Mouse (Mus musculus): ENCODE data around the gene Nom1. TPM values are rescaled to one million over a fixed set of nuclear protein-coding genes. Genes with fewer than 3 reads are reported as not detected.

Gene Nom1
- polyA plus RNA-seq, 1 experiment from 2014 or later = 15.5 TPM

DNA sequence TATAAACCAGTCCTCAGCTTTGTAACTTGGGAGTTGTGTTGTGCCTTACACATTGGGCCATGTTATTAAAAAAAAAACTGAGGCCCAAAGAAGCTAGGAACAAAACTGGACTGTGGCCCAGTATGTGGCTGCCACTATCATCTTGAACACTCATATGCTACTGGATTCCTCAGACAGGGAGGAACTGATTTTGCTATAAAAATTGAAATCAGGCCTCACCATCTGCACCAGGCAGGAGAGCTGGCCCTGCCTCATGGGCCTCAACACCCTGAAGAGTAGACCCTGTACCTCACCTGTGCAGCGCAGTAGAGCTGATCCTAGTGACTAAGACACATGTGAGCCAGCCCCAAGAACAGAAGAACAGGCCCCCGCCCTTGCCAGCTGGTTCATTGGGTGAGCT is 10.8 kb downstream of the Nom1 start:
- WGBS = 85% methylated on average over 2 of the region's 2 CpGs
- no peaks in the 10 kb centered on the region for H3K27me3 ChIP-seq (replicated peaks)
- peaks cover 96% of the 10 kb centered on the region for H3K36me3 ChIP-seq
- H3K4me1 ChIP-seq = no peaks in the 10 kb centered on the region
- H3K27ac ChIP-seq (replicated peaks) = no peak overlapping the region
- H3K4me3 ChIP-seq = no peak overlapping the region
- no peak overlapping the region for H3K9ac ChIP-seq
- no peak for ATAC-seq (ENCODE audit: extremely low read depth, insufficient number of reproducible peaks, low FRiP score, low TSS enrichment)
- no peaks in the 10 kb centered on the region for H3K9me3 ChIP-seq
- no peak overlapping the region for H3K4me2 ChIP-seq

DNA sequence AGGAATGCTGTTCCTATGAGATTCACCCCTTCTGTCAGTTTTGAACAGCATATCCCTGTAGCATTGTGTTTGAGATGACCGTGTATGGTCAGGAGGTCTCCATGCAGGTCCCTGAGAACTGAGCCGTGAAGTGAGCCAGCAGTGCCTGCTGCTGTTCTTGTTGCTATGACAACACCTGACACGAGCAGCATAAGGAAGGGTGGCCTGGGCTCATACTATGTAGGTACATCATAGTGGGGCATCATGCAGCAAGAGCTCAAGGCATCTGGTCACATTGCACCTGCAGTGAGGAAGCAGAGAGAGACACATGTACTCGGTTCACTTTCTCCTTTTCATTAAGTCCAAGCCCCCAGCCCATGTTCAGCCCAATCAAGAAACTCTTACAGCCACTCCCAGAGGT is 17.9 kb downstream of the Nom1 start:
- no peak for ATAC-seq (ENCODE audit: extremely low read depth, insufficient number of reproducible peaks, low FRiP score, low TSS enrichment)
- Histone ChIP-seq H3K4me1 (peaks cover 2% of the 10 kb centered on the region; the same call in 1 of the 2 replicates), H3K27ac (replicated peaks) (no peak overlapping the region), H3K4me2 (no peak overlapping the region), H3K36me3 (peaks cover 81% of the 10 kb centered on the region), H3K9me3 (no peaks in the 10 kb centered on the region), H3K9ac (no peak overlapping the region), H3K4me3 (no peak overlapping the region), H3K27me3 (replicated peaks) (no peaks in the 10 kb centered on the region)
- WGBS = 79% methylated on average over 4 of the region's 4 CpGs

DNA sequence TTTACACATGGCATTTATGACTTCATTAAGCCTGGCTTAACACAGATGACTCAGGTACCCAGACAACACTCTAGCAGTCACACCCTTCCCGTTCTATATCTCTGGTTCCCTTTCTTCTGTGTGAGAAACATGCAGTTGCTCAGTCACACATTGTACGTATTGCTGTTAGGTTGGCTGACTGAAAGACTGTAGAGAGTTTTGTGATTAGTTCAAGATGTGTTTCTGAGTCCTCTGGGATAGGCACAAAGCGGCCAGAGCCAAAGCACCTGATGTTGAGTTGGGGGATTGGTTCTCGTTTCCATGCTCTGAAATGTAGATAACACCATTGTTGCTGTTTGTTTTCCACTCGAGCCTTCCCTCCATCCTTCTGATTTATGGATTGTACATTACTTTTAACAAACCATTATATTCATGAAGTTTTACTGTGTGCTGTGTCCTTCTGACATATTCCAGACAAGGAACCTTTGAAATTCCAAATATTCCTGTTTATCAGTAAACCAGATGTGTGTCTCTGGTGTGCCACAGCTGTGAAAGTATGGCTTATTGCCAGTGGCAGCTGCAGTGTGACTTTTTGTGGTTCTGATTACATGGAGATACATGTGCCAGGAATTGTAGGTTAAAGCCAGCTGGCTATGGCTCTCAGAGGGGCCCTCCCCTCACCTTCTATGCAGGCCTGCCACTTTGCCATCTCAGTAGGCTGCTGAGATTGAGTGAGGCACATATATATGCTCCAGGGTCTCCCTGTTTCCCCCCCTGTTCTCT is 22.6 kb downstream of the Nom1 start:
- ATAC-seq (ENCODE audit: extremely low read depth, insufficient number of reproducible peaks, low FRiP score, low TSS enrichment) = no peak
- WGBS = 61% methylated on average over 5 of the region's 5 CpGs
- peaks cover 52% of the 10 kb centered on the region for H3K36me3 ChIP-seq

DNA sequence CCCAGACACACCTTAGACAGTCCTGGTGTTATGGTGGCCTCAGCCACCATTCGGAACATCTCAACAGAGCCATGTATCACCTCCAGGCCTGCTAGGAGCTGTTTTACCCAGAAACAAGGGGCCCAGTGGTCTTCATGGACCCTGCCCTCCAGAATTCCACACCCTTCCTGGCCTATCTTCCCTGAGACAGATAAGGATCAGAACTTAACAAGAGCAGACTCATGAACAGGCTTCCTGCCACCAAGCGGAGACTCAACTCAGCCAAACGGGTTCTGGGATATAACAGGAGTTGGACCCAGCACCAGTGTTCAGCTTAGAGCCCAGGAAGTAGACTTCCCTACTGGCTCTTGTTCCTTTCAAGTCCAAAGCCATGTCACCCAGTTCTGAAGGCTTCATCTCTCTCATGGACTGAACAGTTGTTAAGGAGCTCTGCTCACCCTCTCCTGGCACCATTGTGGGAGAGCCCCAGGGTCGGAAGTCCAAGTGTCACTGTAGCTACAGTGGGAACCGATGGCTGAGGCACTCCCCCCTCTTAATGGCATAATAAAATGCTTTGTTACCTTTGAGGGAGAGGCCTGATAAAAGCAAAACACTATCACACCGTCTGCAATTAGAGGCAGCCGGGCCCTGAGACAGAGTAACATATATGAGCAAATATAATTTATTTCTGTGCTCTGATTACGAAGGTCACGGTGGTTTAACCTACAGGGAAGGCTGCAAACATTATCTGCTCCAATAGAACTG is 28.7 kb downstream of the Nom1 start:
- WGBS = 59% methylated on average over 9 of the region's 9 CpGs
- Histone ChIP-seq H3K9me3 (no peaks in the 10 kb centered on the region), H3K4me1 (peaks cover 6% of the 10 kb centered on the region), H3K4me2 (no peak overlapping the region), H3K36me3 (peaks cover 12% of the 10 kb centered on the region), H3K27ac (replicated peaks) (no peak overlapping the region), H3K27me3 (replicated peaks) (peaks cover 39% of the 10 kb centered on the region), H3K9ac (no peak overlapping the region), H3K4me3 (no peak overlapping the region)
- no peak for ATAC-seq (ENCODE audit: extremely low read depth, insufficient number of reproducible peaks, low FRiP score, low TSS enrichment)

More for the DNA sequence above, 22.6 kb downstream of the Nom1 start:
- Histone ChIP-seq H3K9ac (no peak overlapping the region), H3K9me3 (no peaks in the 10 kb centered on the region), H3K4me3 (no peak overlapping the region), H3K4me1 (peaks cover 3% of the 10 kb centered on the region; the same call in 1 of the 2 replicates), H3K27ac (replicated peaks) (no peak overlapping the region), H3K4me2 (no peak overlapping the region), H3K27me3 (replicated peaks) (no peaks in the 10 kb centered on the region)

DNA sequence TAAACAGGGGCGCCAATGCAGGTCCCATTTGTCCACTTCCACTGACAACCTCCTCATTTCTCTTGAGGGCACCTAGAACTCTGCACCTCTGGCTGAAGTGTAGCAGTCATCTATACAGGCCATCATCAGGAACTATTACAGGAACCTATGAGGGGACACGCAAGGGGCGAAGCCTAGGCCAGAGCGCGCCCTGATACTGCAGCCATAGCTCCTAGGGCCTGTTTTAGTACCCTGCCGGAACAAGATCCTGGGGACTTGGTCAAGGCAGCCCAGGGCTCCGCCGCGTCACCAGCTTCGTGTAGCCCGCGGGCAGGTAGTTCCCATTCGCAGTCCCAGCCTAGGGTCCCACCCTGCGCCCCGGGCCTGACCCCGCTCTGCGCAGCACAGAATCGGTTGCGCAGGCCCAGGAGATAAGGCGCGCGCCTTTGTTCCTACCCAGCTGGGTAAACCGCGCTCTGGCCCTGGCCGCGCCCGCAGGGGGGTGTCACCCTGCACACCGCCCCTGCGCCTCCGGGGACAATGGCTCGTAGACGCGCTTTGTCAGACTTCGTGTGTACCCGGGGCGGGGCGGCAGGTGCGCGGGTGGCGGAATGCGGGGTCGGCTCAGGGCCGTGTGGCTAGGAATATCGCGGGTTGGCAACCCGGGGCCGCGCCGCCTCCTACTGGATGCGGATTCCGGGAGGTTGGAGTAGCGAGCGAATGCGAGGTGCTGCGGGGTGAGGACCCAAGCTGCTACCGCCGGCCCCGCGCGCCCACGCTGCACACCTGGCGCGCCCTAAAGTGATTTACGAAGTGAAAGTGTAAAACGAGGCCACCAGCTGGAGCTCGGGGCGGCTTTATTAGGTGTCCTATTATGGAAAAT is 33.3 kb downstream of the Nom1 start:
- WGBS = 3% methylated on average over 67 of the region's 67 CpGs
- H3K4me3 ChIP-seq = peak overlapping the region; percentile 57
- H3K9ac ChIP-seq = peak overlapping the region; percentile 58
- no peak for ATAC-seq (ENCODE audit: extremely low read depth, insufficient number of reproducible peaks, low FRiP score, low TSS enrichment)
- H3K27me3 ChIP-seq (replicated peaks) = peaks cover 85% of the 10 kb centered on the region
- H3K9me3 ChIP-seq = no peaks in the 10 kb centered on the region
- peaks cover 10% of the 10 kb centered on the region for H3K4me1 ChIP-seq
- H3K27ac ChIP-seq (replicated peaks) = no peak overlapping the region
- H3K36me3 ChIP-seq = no peaks in the 10 kb centered on the region
- H3K4me2 ChIP-seq = peak overlapping the region; percentile 85

DNA sequence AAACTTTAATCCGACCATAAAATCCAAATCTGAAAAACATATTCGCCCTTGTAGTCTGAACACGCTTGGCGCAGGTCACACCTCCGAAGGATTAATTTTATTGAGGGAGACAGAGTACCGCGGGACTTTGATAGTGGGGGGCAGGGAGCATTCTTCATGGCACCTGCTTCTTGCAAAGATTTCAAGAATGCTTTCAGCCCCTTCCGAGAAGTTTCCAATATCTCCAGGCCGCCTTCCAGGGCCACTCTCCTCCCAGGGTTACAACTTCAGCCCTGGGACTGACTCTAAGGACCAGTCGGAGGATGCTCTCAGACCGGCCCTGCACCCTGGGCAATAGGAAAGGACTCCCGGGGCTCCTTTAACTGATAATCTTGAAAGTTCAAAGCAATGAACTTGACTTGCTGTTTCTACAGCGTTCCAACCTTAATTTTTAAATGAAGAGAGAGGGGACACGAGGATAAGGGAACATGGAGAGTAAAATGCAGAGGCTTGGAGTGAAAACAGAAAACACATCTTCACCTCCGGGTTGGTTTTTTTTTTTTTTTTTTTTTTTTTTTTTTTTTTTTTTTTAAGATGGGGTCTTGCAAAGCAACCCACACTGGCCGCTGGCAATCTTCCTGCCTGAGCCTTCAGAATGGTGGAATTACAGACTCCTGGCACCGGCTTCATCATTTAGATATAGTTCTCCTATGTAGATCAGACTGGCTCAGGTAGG is 34.0 kb downstream of the Nom1 start:
- 1% methylated on average over 17 of the region's 17 CpGs for WGBS
- H3K36me3 ChIP-seq = no peaks in the 10 kb centered on the region
- no peaks in the 10 kb centered on the region for H3K9me3 ChIP-seq
- H3K9ac ChIP-seq = peak overlapping the region; percentile 58; the same call in 1 of the 2 replicates
- H3K4me3 ChIP-seq = peak overlapping the region; percentile 57
- H3K4me2 ChIP-seq = peak overlapping the region; percentile 85
- ATAC-seq (ENCODE audit: extremely low read depth, insufficient number of reproducible peaks, low FRiP score, low TSS enrichment) = no peak
- H3K4me1 ChIP-seq = peaks cover 10% of the 10 kb centered on the region
- peaks cover 86% of the 10 kb centered on the region for H3K27me3 ChIP-seq (replicated peaks)
- no peak overlapping the region for H3K27ac ChIP-seq (replicated peaks)

DNA sequence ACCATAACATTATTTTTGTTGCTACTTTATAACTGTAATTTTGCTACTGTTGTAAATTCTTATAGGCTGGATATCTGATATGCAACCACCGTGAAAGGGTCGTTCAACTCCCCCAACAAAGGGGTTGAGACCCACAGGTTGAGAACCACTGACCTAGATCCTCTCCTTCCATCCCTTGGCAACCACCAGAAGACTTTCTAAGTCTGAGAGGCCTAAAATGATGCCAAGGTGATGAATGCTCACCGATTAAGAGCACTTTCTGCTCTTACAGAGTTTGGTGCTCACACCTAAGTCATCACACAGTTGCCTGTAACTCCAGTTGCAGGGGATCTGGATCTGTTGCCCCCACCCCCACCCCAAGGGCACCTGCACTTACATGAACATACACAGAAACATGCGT is 35.0 kb downstream of the Nom1 start:
- WGBS = 15% methylated on average over 4 of the region's 4 CpGs
- Histone ChIP-seq H3K27ac (replicated peaks) (no peak overlapping the region), H3K9ac (no peak overlapping the region), H3K27me3 (replicated peaks) (peaks cover 94% of the 10 kb centered on the region), H3K4me2 (no peak overlapping the region), H3K4me3 (no peak overlapping the region), H3K9me3 (no peaks in the 10 kb centered on the region), H3K4me1 (peaks cover 10% of the 10 kb centered on the region), H3K36me3 (no peaks in the 10 kb centered on the region)
- no peak for ATAC-seq (ENCODE audit: extremely low read depth, insufficient number of reproducible peaks, low FRiP score, low TSS enrichment)

DNA sequence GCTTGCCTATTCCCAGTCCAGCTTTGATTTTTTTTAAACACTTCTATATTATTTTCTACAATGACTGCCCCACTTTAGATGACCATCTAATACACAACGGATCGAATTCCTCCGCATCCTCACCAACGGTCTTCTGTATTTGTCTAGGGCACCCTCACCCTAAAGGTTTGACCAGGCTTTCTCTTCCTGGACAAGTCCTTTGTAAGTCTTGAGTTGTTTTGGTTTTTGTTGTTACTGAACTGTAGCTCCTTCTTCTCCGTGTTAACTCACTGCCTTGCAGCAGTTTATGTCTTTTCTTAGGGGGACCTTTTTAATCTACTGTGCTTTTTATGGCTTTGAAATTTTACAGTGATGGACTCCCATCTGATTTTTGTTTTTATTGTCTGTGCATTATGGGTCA is 35.8 kb downstream of the Nom1 start:
- Histone ChIP-seq H3K9me3 (no peaks in the 10 kb centered on the region), H3K4me2 (no peak overlapping the region), H3K9ac (no peak overlapping the region), H3K27ac (replicated peaks) (no peak overlapping the region), H3K4me3 (no peak overlapping the region), H3K27me3 (replicated peaks) (peaks cover 100% of the 10 kb centered on the region), H3K36me3 (no peaks in the 10 kb centered on the region), H3K4me1 (peaks cover 10% of the 10 kb centered on the region)
- 13% methylated on average over 5 of the region's 5 CpGs for WGBS
- no peak for ATAC-seq (ENCODE audit: extremely low read depth, insufficient number of reproducible peaks, low FRiP score, low TSS enrichment)

DNA sequence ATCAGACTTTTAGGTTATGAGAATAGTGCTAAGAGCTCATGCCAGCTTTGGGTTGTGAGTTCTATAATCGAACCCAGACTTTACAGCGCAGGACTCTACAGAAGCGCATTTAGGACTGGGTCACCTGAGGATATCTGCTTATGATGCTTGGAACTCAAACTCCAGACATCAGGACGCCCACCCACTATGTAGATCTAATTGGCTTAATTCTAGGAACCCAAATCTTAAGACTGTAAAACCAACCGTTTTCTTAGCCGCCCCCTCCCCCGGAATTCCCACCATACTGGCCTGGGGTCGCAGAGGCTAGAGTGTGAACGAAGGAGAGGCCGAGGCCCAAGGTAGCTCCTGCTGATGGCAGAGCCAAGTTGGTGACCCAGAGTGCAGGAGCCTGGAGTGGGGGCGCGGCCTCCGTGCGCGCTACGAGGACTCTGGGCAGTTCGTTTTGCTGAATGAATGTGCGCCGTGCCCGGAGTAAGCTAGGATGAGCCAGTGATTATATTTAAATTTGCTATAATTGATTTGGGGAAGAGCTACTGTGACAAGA is 36.5 kb downstream of the Nom1 start:
- Histone ChIP-seq H3K4me2 (no peak overlapping the region), H3K9me3 (no peaks in the 10 kb centered on the region), H3K4me3 (no peak overlapping the region), H3K36me3 (no peaks in the 10 kb centered on the region), H3K9ac (no peak overlapping the region), H3K27ac (replicated peaks) (no peak overlapping the region), H3K27me3 (replicated peaks) (peaks cover 100% of the 10 kb centered on the region), H3K4me1 (peaks cover 10% of the 10 kb centered on the region)
- ATAC-seq (ENCODE audit: extremely low read depth, insufficient number of reproducible peaks, low FRiP score, low TSS enrichment) = no peak
- 4% methylated on average over 20 of the region's 20 CpGs for WGBS

DNA sequence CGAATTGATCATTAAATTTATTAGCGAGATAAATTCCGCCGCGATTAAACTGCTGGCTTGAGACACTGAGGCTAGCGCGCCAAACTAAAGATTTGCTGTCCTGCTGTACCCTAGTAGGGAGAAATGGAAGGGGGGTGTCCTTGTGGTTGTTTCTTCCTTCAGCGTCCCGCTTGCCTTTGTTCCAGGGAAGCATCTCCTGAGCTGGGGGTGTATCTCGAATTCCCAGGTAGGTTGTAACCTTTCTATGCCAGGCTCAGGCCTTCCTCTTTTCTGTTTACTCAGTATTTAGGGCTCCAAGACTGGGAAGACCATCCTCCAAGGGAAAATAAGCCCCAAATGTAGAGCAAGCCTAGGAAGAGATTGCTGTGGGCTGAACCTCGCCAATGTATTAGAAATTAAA is 36.9 kb downstream of the Nom1 start:
- no peaks in the 10 kb centered on the region for H3K36me3 ChIP-seq
- no peaks in the 10 kb centered on the region for H3K9me3 ChIP-seq
- no peak overlapping the region for H3K4me2 ChIP-seq
- no peak for ATAC-seq (ENCODE audit: extremely low read depth, insufficient number of reproducible peaks, low FRiP score, low TSS enrichment)
- H3K9ac ChIP-seq = no peak overlapping the region
- H3K27me3 ChIP-seq (replicated peaks) = peaks cover 100% of the 10 kb centered on the region
- 2% methylated on average over 11 of the region's 11 CpGs for WGBS
- H3K4me3 ChIP-seq = no peak overlapping the region
- no peak overlapping the region for H3K27ac ChIP-seq (replicated peaks)
- H3K4me1 ChIP-seq = peaks cover 10% of the 10 kb centered on the region
